Mouse (Mus musculus): ENCODE results near the gene Lrrc46.

GRCm38 (mm10) chr11:97074235-97074634 is 33.0 kb upstream of the Lrrc46 start:
- TF ChIP-seq CTCF (IDR thresholded peaks at IDR 0.05) (no peak), EP300 (IDR thresholded peaks at IDR 0.05) (no peak)

All from lung, postnatal 0 days (tissue).